Mouse (Mus musculus) hindbrain, embryonic 14.5 days (tissue): ENCODE data around the gene Taz. TPM values are rescaled to one million over a fixed set of nuclear protein-coding genes. Genes with fewer than 3 reads are reported as not detected.

Experiments used
- ATAC-seq: fragments of 200-750 bp; cut with Nextera tagmentation; 2 replicates; pipeline ENCODE4 v1.8.0; 2017; ENCODE audit warnings: moderate number of reproducible peaks, mild to moderate bottlenecking, moderate TSS enrichment, moderate library complexity; ENCODE audit not compliant: low FRiP score
- DNase-seq: peaks from one replicate; pipeline ENCODE4 v3.0.0-alpha.2; 2015; ENCODE audit warnings: low spot score
- H3K27ac ChIP-seq: fragments of 300-500 bp; sonication (generic); 2 replicates; pipeline ENCODE4 v1.5.1; 2014; ENCODE audit warnings: mild to moderate bottlenecking, moderate library complexity
- H3K27me3 ChIP-seq: fragments of 300-500 bp; sonication (generic); 2 replicates; pipeline ENCODE4 v1.6.1; 2014; ENCODE audit warnings: mild to moderate bottlenecking, low read length, mixed read lengths; ENCODE audit not compliant: control insufficient read depth, insufficient read depth
- H3K36me3 ChIP-seq: fragments of 300-500 bp; sonication (generic); replicated peaks from 2 replicates; pipeline ENCODE4 v1.6.1; 2014; ENCODE audit not compliant: control insufficient read depth, insufficient read depth
- H3K4me1 ChIP-seq: fragments of 300-500 bp; sonication (generic); replicated peaks from 2 replicates; pipeline ENCODE4 v1.6.1; 2014; ENCODE audit warnings: antibody characterized with exemption, low read length, mixed read lengths; ENCODE audit not compliant: control insufficient read depth, insufficient read depth
- H3K4me2 ChIP-seq: fragments of 300-500 bp; sonication (generic); replicated peaks from 2 replicates; pipeline ENCODE4 v1.6.1; 2014; ENCODE audit warnings: mild to moderate bottlenecking, moderate library complexity
- H3K4me3 ChIP-seq: fragments of 300-500 bp; sonication (generic); replicated peaks from 2 replicates; pipeline ENCODE4 v1.5.1; 2014; ENCODE audit warnings: mild to moderate bottlenecking, low read length
- H3K9ac ChIP-seq: fragments of 300-500 bp; sonication (generic); 2 replicates; pipeline ENCODE4 v1.6.1; 2014
- H3K9me3 ChIP-seq: fragments of 300-500 bp; sonication (generic); 2 replicates; pipeline ENCODE4 v1.6.1; 2016; ENCODE audit warnings: low read length; ENCODE audit not compliant: control insufficient read depth
- WGBS: fragments of 180-500 bp; shearing (Covaris S2); extraction: QIAGEN DNeasy Blood & Tissue Kit; methylation state at CpG from one replicate; pipeline ENCODE4 v1.1.7; 2014; 5-methylcytosine and 5-hydroxymethylcytosine counted together
- polyA plus RNA-seq: library from polyadenylated mRNA; unstranded; fragments of >200 nt; fragmentation: Nextera tagmentation; extraction: Ambion mirVana; gene quantifications from 2 replicates; pipeline ENCODE4 v1.2.1, GENCODE M21; 2014

Taz gene
- 48.4 and 56.5 TPM in 2 replicates for polyA plus RNA-seq

DNA sequence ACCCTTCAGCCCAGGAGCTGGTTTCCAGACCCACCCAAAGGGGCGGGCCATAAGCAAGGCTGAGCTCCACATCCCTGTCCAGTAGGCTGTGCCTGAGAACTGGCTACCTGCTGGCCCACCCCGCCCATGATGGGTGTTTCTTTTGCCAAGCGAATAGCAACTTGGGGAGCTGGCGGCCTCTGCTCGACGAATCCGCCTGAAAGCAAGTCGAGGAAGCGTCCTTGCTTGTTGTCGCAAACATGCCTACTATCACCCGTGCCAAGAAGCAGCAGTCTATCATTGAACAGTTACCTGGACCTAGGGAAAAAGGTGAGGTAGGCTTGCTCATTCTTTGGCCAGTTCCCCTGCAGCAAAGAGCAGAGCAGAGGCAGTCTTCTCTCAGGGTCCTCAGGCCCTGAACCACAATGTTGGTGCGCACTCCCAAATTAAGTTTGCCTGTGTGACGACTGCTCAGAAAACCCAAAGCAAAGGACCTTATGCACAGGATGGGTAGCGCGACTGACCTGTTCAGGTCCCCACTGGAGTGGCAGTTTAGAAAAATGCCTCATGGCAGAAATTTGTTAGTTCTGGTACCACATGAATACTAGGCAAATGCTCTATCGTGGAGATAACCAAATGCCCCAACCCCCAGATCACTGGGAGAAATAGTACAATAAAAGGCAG is at the start of gene Taz, which contains the start of gene Dnase1l1:
Gene Taz, plus strand, starts transcription at position 181 of the 663 bp plus-strand sequence.
Gene Dnase1l1, minus strand, starts transcription at position 606 of the 663 bp plus-strand sequence.
- ATAC-seq (peak; percentile 63), DNase-seq (no peak)
- H3K36me3 ChIP-seq, result no peaks in the 10 kb centered on the region
- peak within 1 kb of the TSS; percentile 65 for H3K4me2 ChIP-seq
- peaks cover 6% of the 10 kb centered on the region; the same call in 1 of the 2 replicates for H3K4me1 ChIP-seq
- peak within 1 kb of the TSS; percentile 86 for H3K27ac ChIP-seq
- no peaks in the 10 kb centered on the region for H3K27me3 ChIP-seq
- peak within 1 kb of the TSS; percentile 76 for H3K9ac ChIP-seq
- 29% methylated on average over 16 of the region's 16 CpGs for WGBS
- H3K4me3 ChIP-seq, result peak within 1 kb of the TSS; percentile 59
- no peaks in the 10 kb centered on the region for H3K9me3 ChIP-seq

- no peaks in the 10 kb centered on the region for H3K4me1 ChIP-seq
- DNase-seq (no peak), ATAC-seq (no peak)
- no peak overlapping the region for H3K27ac ChIP-seq
- H3K9ac ChIP-seq, result no peak overlapping the region
- H3K4me3 ChIP-seq, result no peak overlapping the region
- WGBS, result 93% methylated on average over 5 of the region's 5 CpGs
- H3K36me3 ChIP-seq, result peaks cover 94% of the 10 kb centered on the region
- no peak overlapping the region for H3K4me2 ChIP-seq
- no peaks in the 10 kb centered on the region for H3K27me3 ChIP-seq
- H3K9me3 ChIP-seq, result no peaks in the 10 kb centered on the region
Observed at GRCm38 (mm10) chrX:74233196-74233595, 48.5 kb upstream of the Taz start.

- H3K27me3 ChIP-seq, result no peaks in the 10 kb centered on the region
- peaks cover 71% of the 10 kb centered on the region for H3K36me3 ChIP-seq
- no peak overlapping the region for H3K4me2 ChIP-seq
- peaks cover 13% of the 10 kb centered on the region; the same call in 1 of the 2 replicates for H3K4me1 ChIP-seq
- no peak for DNase-seq
- H3K9me3 ChIP-seq, result no peaks in the 10 kb centered on the region
- H3K4me3 ChIP-seq, result no peak overlapping the region
- H3K9ac ChIP-seq, result no peak overlapping the region
- no peak overlapping the region for H3K27ac ChIP-seq
- 95% methylated on average over 4 of the region's 4 CpGs for WGBS
- ATAC-seq, result no peak
Observed at GRCm38 (mm10) chrX:74240332-74240731, 41.4 kb upstream of the Taz start.

DNA sequence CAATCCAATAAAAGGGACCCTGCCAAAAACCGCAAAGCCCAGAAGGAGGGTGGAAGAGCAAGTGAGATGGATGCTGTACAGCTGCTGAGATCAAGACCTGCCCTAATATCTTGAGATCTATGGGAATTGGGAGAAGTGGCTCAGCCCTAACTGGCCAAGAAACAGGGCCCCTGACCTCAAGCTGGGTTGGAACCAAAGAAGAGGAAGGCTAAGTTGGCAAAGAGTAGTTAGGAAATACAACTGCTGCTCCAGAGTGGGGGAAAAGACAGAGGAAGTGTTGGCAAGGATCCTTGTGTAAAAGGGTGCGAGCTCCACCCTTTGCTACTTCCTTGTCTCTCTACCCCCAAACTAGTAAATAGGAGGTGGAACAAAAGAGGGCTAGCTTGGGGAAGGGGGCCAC is 38.3 kb upstream of the Taz start:
- H3K27ac ChIP-seq, result no peak overlapping the region
- no peaks in the 10 kb centered on the region for H3K27me3 ChIP-seq
- ATAC-seq (no peak), DNase-seq (no peak)
- H3K4me3 ChIP-seq, result peak overlapping the region; percentile 61
- H3K4me1 ChIP-seq, result peaks cover 13% of the 10 kb centered on the region; the same call in 1 of the 2 replicates
- no peak overlapping the region; the same call in 1 of the 2 replicates for H3K9ac ChIP-seq
- no peaks in the 10 kb centered on the region for H3K9me3 ChIP-seq
- WGBS, result 96% methylated on average over 2 of the region's 2 CpGs
- peak overlapping the region; percentile 74 for H3K4me2 ChIP-seq
- peaks cover 47% of the 10 kb centered on the region for H3K36me3 ChIP-seq

- peaks cover 42% of the 10 kb centered on the region for H3K36me3 ChIP-seq
- DNase-seq (no peak), ATAC-seq (no peak)
- WGBS, result 53% methylated on average over 3 of the region's 3 CpGs
- peak overlapping the region; percentile 86 for H3K9ac ChIP-seq
- H3K9me3 ChIP-seq, result no peaks in the 10 kb centered on the region
- no peaks in the 10 kb centered on the region for H3K27me3 ChIP-seq
- H3K27ac ChIP-seq, result peak overlapping the region; percentile 89
- peaks cover 13% of the 10 kb centered on the region; the same call in 1 of the 2 replicates for H3K4me1 ChIP-seq
- peak overlapping the region; percentile 74 for H3K4me2 ChIP-seq
- H3K4me3 ChIP-seq, result peak overlapping the region; percentile 61
Observed at GRCm38 (mm10) chrX:74243807-74244206, 37.9 kb upstream of the Taz start.

DNA sequence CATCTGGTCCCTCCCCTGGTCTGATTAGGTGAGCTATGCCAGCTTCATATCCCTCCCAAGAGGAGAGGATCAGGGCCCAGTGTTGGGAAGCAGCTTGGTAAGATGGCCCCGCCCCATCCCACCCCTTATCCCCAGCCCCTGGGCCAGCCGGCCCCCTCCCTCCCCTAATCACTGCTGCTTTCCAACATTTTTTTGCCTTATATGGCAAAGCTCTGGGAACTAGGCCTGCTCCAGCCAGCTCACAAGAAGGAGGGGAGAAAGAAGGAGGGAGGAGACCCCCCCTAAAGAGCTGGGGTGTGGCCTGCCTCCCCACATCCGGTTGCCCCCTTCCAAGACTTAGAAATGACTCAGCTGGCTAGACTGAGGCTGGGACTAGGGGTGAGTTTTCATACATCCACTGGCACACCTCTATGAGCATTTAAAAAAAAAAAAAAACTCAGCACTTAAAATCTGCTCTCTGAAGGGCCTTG is 37.1 kb upstream of the Taz start:
- H3K36me3 ChIP-seq, result peaks cover 34% of the 10 kb centered on the region
- ATAC-seq (peak; percentile 53), DNase-seq (peak; percentile 53)
- H3K27ac ChIP-seq, result peak overlapping the region; percentile 89
- peak overlapping the region; percentile 61 for H3K4me3 ChIP-seq
- 22% methylated on average over 3 of the region's 3 CpGs for WGBS
- no peaks in the 10 kb centered on the region for H3K27me3 ChIP-seq
- peak overlapping the region; percentile 74 for H3K4me2 ChIP-seq
- no peaks in the 10 kb centered on the region for H3K9me3 ChIP-seq
- peak overlapping the region; percentile 86 for H3K9ac ChIP-seq
- peaks cover 13% of the 10 kb centered on the region; the same call in 1 of the 2 replicates for H3K4me1 ChIP-seq

- H3K36me3 ChIP-seq, result peaks cover 29% of the 10 kb centered on the region
- ATAC-seq, result no peak
- peak overlapping the region; percentile 74 for H3K4me2 ChIP-seq
- peak overlapping the region; percentile 61 for H3K4me3 ChIP-seq
- H3K4me1 ChIP-seq, result peaks cover 13% of the 10 kb centered on the region; the same call in 1 of the 2 replicates
- H3K27me3 ChIP-seq, result no peaks in the 10 kb centered on the region
- H3K9me3 ChIP-seq, result no peaks in the 10 kb centered on the region
- WGBS, result 41% methylated on average over 1 of the region's 1 CpGs
- peak overlapping the region; percentile 89 for H3K27ac ChIP-seq
- peak overlapping the region; percentile 86 for H3K9ac ChIP-seq
- DNase-seq, result no peak
Observed at GRCm38 (mm10) chrX:74245107-74245506, 36.6 kb upstream of the Taz start.

DNA sequence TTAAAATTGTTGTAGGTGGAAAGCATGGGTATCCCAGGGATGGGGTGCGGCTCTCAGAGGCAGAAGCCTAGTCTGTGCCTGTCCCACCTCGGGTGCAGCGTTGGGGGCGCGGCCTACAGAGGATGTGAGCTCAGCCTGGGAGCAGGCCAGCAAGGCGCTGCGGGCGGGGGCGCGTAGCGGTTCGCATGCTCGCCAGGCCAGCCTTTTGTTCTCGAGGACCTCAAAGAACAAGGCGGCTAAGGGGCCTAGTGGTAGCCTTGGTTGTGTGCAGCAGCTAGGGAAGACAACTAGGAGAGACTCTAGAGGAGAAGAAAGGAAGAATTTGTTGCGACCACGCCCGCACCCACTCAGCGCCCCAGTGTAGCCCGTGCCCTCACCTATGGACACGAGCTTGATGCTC is 36.0 kb upstream of the Taz start:
- peak overlapping the region; percentile 89 for H3K27ac ChIP-seq
- peak overlapping the region; percentile 61 for H3K4me3 ChIP-seq
- peaks cover 13% of the 10 kb centered on the region; the same call in 1 of the 2 replicates for H3K4me1 ChIP-seq
- peaks cover 24% of the 10 kb centered on the region for H3K36me3 ChIP-seq
- ATAC-seq, result peak; percentile 63
- DNase-seq, result peak; percentile 74
- H3K9ac ChIP-seq, result peak overlapping the region; percentile 86
- no peaks in the 10 kb centered on the region for H3K27me3 ChIP-seq
- peak overlapping the region; percentile 74 for H3K4me2 ChIP-seq
- H3K9me3 ChIP-seq, result no peaks in the 10 kb centered on the region
- WGBS, result 13% methylated on average over 21 of the region's 21 CpGs

- H3K4me1 ChIP-seq, result peaks cover 13% of the 10 kb centered on the region; the same call in 1 of the 2 replicates
- peak overlapping the region; percentile 74 for H3K4me2 ChIP-seq
- 17% methylated on average over 38 of the region's 38 CpGs for WGBS
- ATAC-seq (peak; percentile 89), DNase-seq (peak; percentile 87)
- H3K4me3 ChIP-seq, result peak overlapping the region; percentile 61
- peaks cover 18% of the 10 kb centered on the region for H3K36me3 ChIP-seq
- no peaks in the 10 kb centered on the region for H3K27me3 ChIP-seq
- no peaks in the 10 kb centered on the region for H3K9me3 ChIP-seq
- H3K9ac ChIP-seq, result peak overlapping the region; percentile 86
- H3K27ac ChIP-seq, result peak overlapping the region; percentile 89
Observed at GRCm38 (mm10) chrX:74246213-74246681, 35.5 kb upstream of the Taz start.
